Mouse (Mus musculus): Measurements from ENCODE around the gene Myh6.
"Not testable (repeated sequence)": the region's sequence is repeated elsewhere in the genome, so short reads cannot be mapped to it uniquely, and the experiment has no call there.

Gene Myh6

DNA sequence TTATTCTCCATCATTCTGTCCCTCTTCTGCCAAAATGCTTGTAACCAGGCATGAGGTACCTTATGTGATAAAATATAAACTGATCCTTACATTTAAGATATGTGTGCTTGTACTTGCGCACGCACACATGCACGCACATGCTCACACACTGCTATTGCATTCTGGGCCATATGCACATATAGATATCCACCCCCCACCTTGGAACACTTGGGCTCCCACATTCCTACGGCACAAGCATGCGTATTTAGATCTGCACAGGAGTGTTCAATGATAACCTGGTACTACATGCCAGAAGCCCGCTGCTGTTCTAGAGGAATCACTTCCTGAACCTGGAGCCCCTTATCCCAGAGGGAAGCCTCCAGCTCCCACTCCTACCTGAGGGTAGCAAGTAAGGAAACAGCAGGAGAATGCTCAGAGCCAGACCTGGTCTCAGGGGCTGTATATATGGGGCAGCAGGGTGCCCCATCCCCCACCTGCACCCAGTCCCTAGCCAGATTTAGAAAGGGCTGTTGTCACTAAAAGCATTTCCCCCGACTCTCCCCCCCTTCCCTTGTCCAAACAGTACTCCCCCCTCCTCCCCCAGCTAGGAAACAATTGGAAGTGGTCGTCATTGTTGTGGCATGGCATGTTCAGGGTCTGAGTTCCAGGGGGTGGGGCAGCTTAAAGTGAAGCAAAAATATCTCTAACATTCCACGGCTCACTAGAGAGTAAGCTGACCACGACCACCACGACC, 27.6 kb upstream of the Myh6 start, which contains the start of gene Myh7:
Gene Myh7 (minus strand): TSS at position 491 of the 733 bp plus-strand sequence.
- no peak for DNase-seq

DNA sequence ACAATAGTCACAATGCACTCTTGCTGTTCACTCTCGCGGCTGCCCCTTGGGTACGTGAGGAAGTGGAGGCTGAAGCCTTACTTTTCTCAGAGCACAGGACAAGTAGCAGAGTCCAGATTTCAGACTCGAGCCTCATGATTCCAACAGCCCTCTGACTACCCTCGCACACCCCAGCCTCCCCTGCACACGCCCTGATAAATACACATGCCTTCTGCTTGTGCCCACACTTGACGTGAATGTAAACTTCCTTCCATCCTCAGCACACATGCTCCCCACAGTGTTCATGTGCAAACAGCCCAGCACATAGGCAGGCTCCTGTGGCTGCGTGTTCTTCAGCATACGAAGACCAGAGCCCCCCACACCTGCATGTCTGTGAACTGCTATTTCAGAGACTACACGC, 26.9 kb upstream of the Myh6 start:
- DNase-seq: no peak

DNA sequence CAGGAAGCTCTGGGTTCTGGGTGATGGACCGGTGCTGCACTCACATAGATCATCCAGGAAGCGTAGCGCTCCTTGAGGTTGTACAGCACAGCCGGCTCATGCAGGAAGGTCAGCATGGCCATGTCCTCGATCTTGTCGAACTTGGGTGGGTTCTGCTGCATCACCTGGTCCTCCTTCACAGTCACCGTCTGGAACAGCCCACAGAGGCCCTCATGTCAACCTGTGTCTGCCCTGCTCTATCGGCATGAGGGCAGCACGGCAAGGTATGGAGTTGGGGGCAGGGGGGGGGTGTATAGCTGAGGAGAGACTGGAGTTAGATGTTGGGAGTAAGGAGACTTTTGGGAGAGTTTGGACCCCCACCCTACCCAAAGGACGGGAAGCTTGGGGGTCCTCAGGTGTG, 25.5 kb upstream of the Myh6 start:
- no peak for DNase-seq

DNA sequence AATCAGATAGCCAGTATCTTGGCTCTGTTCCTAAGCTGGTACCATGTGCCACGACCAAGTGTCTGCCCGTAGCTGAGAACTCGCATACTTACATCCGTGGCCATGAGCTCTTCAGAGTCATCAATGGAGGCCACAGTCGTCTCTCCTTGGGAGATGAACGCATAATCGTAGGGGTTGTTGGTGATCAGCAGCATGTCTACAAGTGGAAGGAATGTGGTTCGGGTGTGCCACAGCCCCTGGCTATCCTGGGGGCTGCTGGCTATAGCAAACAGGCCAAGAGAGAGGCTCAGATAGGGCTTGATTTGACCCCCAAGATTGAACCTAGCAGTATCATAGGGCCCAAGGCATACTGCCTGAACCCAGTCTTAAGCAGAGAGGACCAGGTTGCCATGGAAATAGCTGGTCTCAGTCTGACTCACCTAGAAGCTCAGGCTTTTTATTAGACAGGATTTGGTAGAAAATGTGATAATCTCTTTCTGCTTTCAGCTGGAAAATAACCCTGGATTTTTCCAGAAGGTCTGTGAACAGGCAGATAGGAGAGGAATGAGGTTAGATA, 23.2 kb upstream of the Myh6 start:
- DNase-seq: no peak

DNA sequence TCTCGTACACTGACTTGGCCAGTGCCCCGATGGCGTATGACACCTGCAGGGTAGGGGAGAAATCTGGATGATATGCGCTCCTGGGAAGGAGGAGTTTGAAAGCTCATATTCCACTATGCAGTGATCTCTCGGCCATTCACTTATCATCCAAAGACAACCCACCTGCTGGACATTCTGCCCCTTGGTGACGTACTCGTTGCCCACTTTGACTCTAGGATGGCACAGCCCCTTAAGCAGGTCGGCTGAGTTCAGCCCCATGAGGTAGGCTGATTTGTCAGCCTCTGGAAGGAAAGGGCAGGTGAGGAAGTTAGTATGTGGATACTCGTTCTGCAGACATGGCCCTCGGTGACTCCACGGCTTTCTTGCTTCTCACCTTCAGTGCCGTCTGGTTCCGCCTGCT, 22.2 kb upstream of the Myh6 start:
- no peak for DNase-seq

DNA sequence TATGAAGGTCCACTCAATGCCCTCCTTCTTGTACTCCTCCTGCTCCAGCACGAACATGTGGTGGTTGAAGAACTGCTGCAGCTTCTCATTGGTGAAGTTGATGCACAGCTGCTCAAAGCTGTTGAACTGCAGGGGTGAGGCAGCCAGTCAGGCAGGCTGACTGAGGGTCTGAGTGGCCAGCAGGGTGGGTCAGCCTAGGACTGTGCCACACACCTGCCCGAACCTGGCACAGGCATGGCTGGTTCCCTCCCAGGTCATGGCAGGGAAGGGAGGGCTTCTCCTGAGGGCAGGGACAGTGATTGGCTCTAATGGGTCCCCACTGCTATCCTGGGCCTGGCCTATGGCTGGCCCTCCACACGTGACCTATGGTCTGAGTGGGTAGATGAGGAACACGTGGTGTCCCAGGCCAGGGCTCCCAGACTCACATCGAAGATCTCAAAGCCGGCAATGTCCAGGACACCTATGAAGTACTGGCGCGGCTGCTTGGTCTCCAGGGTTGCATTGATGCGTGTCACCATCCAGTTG, 21.7 kb upstream of the Myh6 start:
- DNase-seq: not testable (repeated sequence)

DNA sequence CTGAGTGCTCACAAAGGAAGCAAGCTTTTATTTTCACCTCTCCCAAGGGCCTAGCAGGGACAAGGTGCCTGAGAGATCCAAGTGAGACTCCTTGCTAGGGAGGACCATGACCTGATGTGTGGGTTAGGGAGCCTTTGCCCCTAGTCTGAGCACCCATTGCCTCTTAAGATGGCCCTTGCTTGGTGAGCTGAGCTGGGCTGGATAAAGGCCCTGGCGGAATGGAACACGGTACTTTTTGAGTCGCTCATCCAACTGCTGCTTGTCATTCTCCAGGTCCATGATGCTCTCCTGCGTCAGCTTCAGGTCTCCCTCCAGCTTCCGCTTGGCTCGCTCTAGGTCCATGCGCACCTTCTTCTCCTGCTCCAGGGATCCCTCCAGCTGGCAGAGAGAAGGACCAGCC, 15.2 kb upstream of the Myh6 start:
- DNase-seq: no peak

DNA sequence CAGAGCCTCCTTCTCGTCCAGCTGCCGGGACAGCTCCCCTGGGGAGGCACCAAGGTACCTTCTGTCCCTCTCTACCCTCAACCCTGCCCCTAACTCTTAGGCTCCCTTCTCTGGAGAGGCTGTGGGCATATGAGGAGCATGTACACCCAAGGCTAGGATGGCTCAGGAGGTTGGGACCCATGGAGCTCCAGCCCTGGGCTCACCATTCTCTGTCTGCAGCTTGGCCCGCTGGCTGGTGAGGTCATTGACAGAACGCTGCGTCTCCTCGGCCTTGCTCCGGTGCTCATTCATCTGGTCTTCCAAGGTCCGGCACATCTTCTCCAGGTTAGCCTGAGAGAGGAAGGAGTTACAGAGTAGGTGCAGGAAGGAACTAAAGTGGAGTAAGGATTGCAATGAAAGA, 11.9 kb upstream of the Myh6 start:
- DNase-seq: no peak

DNA sequence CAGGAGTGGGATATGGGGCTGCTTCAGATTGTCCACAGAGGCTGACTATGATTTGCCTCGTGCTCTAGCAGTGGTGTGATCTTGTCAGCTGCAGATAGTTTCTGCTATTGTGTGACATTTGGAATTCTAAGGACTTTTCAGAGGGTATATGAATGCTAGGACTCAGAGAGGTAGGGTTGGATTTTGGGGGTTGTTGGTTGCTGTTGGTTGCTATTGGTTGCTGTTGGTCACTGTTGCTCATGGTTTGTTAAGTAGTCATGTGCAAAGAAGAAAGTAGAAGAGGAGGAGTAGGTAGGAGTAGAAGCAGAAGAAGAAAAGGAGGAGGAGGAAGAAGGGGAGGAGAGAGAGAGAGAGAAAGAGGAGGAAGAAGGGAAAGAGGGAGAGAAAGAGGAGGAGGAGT, 9.9 kb upstream of the Myh6 start, which contains the start of gene Gm17428:
Gene Gm17428 (plus strand): TSS at position 301 of the 400 bp plus-strand sequence.
- DNase-seq: no peak

DNA sequence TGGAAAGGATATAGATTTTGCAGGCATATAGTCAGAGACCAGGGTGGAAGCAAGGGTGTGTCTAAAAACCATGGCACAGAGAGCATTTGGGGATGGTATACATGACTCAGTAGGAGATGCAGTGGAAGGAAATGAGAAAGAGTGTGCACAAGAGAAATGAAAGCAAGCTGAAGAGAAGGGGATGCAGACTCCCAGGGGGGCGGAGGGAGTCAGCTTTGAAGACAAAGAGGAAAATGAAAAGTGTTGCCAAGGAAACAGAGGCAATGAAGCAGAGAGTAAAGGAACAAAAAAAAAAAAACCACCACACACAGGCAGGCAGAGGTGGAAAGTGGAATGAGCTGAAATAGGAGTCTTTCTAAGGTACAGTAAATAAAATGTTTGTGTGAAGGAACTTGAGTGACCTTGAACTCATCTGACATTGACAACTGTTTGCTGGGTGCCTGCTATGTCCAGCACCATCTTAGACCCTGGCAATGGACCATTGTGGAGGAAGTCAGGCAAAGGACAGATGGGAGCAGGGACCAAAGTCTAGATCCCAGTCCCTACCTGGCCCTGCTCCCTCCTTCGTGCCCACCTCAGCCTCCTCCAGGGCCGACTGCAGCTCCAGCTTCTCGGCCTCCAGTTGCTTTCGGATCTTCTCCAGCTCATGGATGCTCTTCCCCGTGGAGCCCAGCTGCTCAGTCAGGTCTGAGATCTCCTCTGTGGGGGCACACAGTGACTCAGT, 7.5 kb upstream of the Myh6 start:
- DNase-seq: no peak

DNA sequence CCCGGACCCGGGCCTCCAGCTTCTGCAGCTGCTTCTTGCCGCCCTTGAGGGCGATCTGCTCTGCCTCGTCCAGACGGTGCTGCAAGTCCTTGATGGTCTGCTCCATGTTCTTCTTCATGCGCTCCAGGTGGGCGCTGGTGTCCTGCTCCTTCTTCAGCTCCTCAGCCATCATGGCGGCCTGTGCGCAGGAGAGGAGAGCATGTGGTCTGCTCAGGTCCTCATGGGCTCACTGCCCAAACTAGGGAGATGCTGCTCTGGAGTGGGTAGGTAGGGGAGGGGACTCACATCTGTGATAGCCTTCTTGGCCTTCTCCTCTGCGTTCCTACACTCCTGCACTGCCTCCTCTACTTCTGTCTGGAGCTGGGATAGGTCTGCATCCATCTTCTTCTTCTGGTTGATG, 6.1 kb upstream of the Myh6 start:
- DNase-seq: not testable (repeated sequence)

DNA sequence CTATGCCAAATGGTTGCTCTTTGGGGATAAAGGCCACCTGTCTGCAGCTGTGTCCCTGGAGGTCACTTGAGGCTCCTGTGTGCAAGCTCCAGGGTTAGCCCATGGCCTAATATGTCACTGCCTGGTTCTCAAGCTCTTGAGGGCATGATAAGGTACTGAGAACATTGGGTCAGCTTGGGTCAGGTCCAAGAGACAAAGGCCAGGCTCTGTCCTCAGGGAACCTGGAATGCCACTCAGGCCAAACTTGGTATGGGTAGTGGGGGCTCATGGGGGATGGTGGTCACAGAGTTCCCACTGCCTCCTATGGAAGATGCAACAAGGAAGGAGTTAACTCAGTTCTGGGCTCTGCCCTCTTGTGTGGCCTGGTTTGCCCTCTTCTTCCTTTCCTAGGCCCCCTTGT, 1.6 kb upstream of the Myh6 start:
- no peak for DNase-seq

DNA sequence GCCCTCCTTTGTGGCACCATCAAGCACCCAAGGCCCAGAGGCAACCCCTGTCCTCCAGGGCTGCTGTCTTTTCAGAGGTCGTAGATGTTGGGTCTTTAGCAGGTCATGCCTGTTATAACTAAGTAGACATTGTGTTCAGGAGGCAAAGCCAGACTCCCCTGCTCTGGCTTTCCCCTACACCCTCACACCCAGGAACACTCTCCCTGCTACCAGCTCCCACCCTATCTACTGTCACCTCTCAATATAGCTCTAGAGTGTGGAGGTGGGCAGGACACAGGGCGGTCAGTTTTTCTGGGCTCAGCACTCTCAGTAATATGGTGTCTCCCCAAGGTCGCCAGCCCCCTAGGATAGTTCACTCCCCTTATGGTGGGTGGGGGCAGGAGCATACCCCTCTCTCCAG, 1.1 kb upstream of the Myh6 start:
- DNase-seq: no peak

DNA sequence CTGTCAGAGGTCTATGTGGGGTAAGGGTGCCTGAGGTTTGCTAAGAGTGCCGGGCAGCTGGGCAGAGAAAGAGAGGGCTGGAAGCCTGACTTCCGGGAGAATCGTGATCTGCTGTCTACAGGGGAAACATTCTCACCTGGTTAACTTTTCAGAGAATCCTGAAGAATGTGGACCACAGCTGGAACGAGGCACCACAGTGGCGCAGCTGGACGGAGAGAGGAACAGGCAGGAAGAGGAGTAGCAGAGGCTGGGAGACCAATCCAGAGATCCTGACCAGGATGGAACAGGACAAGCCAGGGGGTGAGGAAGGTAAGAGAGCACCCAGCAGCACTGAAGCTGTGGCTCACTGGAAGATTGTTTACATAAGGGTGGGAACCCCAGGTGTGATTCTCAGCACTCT, 1.1 kb downstream of the Myh6 start:
- no peak for DNase-seq

DNA sequence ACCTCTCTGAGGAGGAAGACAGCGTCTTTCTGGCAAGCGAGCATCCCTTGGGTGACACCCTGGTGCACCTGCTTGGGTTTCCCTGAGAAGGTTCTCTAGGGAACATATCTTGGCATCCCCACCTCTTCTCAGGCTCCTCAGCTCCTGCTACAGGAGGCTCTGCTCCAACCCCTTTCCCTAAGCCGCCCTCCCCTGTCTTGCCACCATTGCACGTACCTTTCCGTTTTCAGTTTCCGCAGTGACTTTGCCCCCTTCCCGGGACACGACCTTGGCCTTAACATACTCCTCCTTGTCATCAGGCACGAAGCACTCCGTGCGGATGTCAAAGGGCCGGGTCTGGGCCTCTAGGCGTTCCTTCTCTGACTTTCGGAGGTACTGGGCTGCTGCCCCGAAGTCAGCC, 1.7 kb downstream of the Myh6 start:
- no peak for DNase-seq

DNA sequence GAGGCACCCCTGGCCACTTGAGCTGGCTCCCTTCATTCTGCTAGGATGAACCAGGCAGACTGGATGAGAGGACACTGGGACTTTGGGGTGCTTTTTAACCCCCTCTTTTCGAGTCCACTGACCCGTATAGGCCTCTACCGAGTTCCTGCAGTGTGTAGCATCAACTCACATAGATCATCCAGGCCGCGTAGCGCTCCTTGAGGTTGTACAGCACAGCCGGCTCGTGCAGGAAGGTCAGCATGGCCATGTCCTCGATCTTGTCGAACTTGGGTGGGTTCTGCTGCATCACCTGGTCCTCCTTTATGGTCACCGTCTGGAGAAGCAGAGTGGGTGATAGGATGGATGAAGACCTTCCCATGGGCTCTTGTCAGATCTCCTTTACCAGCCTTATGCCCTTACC, 3.0 kb downstream of the Myh6 start:
- DNase-seq: no peak

DNA sequence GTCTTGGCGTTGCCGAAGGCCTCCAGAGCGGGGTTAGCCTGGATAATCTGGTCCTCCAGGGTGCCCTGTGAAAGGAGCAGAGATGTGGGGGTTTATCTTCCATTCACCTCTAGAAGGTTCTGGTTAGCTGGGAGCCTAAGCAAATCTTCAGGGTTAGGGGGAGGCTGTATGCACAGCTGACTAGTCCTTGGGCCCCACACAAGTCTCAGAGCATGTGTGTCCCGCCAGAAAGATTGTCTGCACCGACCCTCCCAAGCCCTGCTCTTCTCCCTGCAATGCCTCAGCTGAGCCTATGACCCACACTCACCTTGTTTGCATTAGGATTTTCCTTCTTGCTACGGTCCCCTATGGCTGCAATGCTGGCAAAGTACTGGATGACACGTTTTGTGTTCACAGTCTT, 4.0 kb downstream of the Myh6 start:
- DNase-seq: no peak

DNA sequence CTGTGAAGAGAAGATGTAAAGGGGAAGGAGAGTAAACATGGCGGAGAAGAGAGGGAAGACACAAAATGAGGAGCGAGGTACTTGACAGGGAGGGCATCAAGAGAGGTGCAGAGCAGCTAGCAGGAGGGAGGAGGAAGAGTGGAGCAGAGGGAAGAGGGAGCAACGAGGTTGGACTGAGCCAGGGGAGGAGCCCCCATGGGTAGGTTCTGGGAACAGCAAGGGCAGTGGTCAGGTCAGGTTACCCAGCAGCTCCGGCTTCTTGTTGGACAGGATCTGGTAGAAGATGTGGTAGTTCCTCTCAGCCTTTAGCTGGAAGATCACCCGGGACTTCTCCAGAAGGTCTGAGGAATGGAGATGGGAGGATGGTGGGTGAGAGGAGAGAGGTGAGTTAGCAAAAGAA, 5.2 kb downstream of the Myh6 start:
- DNase-seq: no peak

DNA sequence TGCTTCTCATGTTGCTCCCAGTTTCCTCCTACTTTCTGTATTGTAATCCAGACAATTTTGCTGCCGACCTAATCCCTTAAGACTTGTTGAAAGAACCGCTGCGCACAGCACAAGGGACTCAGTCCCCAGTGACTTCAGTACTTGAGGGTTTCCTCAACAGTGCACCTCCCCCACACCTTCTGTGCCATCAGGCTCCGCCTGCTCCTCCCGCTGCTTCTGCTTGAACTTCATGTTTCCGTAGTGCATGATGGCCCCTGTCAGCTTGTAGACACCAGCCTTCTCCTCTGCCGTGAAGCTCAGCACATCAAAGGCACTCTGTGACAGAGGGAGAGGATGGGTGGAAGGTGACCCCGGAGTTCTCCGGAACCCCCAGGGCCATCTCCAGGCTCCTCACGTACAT, 6.0 kb downstream of the Myh6 start:
- no peak for DNase-seq

DNA sequence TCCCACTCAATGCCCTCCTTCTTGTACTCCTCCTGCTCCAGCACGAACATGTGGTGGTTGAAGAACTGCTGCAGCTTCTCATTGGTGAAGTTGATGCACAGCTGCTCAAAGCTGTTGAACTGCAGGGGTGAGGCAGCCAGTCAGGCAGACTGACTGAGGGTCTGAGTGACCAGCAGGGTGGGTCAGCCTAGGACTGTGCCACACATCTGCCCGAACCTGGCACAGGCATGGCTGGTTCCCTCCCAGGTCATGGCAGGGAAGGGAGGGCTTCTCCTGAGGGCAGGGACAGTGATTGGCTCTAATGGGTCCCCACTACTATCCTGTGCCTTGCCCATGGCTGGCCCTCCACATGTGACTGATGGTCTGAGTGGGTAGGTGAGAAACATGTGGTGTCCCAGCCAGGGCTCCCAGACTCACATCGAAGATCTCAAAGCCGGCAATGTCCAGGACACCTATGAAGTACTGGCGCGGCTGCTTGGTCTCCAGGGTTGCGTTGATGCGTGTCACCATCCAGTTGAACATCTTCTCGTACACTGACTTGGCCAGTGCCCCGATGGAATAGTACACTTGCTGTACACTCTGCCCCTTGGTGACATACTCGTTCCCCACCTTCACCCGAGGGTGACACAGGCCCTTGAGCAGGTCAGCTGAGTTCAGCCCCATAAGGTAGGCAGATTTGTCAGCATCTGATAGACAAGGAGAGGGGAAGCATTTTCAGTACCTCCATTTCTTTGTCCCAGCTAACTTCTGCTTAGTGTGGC, 6.7 kb downstream of the Myh6 start:
- DNase-seq: not testable (repeated sequence)

DNA sequence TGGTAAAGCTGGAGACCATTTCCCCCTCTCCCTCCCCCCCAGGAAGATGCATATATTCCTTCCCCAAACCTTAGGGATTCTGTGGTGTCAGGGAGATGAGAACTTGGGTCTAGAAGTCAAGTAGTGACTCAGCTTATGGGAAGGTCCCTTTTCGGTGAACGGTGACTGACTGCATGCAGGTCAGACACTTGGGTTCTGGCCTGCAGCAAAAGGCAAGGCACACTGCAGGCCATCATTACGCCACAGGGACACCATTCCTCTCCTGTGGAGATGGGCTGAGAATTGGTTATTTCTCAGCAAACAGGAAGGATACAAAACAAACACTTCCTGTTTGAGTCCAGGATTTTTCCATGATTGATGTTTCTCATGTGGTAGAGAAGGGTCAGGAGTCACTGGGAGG, 7.5 kb downstream of the Myh6 start:
- DNase-seq: no peak

DNA sequence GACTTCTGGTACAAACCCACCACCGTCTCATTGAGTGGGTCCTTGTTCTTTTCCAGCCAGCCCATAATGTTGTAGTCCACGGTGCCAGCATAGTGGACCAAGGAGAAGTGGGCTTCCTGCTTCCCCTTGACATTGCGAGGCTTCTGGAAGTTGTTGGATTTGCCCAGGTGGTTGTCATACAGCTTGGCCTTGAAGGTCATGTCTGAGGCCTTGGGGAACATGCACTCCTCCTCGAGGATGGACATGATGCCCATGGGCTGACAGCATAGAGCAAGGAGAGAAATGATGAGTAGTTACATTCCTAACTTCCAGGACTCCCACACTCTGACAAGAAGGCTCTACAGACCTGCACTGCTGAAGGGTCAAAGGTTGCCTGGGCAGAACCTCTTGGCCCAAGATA, 8.2 kb downstream of the Myh6 start:
- DNase-seq: no peak

DNA sequence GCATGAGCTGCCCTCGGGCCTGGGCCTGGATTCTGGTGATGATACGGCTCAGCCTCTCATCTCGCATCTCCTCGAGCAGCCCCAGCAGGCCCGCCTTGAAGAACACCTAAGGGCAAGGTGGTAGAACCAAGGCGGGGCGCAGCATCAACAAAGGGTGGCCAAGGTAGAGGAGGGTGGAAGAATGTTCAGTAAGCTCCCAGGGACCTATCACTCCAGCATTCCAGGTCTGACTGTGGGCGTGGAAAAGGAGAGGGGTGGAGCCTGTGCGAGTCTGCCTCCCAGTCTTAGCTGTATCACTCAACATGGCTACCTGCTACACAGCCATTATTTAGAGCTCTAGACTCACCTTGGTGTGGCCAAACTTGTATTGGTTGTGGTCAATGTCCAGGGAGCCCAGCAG, 10.2 kb downstream of the Myh6 start:
- DNase-seq: no peak

Measured in cerebellum, adult 9-11 months (tissue).